Mouse (Mus musculus) monocyte, adult 2 months (primary cell): Measurements from ENCODE around the gene Slc9a8.

Source experiments
- DNase-seq, 2 experiments: peaks; one replicate each; pipeline ENCODE4 v3.0.0; 2022; ENCODE audit warnings: low spot score in 2 of 2, low read depth in 1 of 2

Slc9a8 gene

DNA sequence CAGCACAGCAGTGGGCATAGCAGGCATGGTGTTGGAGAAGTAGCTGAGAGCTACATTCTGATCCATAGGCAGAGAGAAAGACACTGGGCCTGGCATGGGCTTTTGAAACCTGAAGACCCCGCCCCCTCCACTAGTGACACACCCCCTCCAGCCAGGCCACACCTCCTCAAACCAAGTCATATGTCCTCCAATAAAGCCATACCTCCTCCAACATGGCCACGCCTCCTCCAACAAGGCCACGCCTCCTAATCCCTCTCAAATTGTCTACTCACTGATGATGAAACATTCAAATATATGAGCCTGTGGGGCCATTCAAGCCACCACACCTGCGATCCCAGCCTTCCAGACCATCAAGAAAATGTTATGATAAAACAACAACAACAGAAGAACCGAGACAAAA is 7.1 kb upstream of the Slc9a8 start:
- DNase-seq = no peak

- DNase-seq = no peak
Observed at GRCm38 (mm10) chr2:167415970-167416563, 5.4 kb upstream of the Slc9a8 start.

DNA sequence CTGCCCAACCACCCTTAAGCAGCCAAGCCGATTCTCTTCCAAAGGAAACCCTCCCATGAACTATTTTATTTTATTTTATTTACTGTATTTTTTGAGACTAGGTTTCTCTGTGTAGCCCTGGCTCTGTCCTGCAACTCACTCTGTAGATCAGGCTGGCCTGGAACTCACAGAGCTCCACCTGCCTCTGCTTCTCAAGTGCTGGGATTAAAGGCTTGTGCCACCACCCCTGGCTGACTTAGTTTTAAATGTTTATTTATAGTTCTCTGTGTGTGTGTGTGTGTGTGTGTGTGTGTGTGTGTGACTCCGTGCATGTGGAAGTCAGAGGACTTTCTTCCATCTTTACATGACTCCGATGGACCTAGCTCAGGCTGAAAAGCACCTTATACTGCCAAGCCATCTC is 4.5 kb upstream of the Slc9a8 start:
- no peak for DNase-seq

GRCm38 (mm10) chr2:167417694-167418093 is 3.8 kb upstream of the Slc9a8 start:
- peak in 1 of 2 experiments; percentile 31 for DNase-seq

DNA sequence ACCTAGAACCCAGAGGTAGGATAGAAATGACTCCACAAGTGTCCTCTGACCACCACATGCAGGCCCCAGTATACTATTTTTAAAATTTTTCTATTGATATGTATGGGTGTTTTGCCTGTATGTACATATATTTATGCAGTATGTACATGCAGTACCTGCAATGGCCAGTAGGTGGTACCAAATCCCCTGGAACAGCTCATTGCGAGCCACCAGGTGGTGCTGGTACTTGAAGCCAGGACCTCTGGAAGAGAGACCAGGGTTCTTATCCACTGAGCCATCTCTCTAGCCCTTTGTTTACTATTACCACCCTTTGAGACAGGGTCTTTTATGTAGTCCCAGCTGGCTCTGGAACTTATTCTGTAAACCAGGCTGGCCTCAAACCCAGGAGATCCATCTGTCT is 2.3 kb upstream of the Slc9a8 start:
- DNase-seq = peak; percentile 79 to 86

GRCm38 (mm10) chr2:167420811-167421241 is 686 bp upstream of the Slc9a8 start:
- no peak for DNase-seq

- DNase-seq = no peak
Observed at GRCm38 (mm10) chr2:167422150-167422470, 598 bp downstream of the Slc9a8 start.

GRCm38 (mm10) chr2:167423031-167423611 is 1.6 kb downstream of the Slc9a8 start:
- DNase-seq = no peak

GRCm38 (mm10) chr2:167424040-167424439 is 2.5 kb downstream of the Slc9a8 start:
- no peak for DNase-seq

- DNase-seq = no peak
Observed at GRCm38 (mm10) chr2:167424516-167424915, 3.0 kb downstream of the Slc9a8 start.

DNA sequence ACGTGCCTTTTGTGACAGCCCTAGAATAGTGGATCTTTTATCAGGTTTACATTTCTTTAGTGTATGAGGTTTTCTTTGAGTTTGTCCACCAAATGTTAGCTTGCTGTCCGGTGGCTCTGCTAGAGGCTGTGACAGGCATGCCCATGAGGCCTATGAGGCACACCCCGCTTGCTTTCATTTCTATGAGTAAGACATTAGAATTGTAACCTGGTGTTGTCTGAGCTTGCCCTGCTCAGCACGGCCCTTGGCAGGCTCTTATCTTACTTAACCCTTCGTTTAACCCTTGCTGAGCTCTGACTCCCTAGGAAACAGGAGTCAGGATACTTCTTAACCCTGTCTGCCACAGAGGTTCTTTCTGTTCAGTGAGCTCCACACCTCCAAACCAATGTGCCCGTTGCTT is 3.9 kb downstream of the Slc9a8 start:
- DNase-seq = no peak

- no peak for DNase-seq
Observed at GRCm38 (mm10) chr2:167429596-167429995, 8.1 kb downstream of the Slc9a8 start.

DNA sequence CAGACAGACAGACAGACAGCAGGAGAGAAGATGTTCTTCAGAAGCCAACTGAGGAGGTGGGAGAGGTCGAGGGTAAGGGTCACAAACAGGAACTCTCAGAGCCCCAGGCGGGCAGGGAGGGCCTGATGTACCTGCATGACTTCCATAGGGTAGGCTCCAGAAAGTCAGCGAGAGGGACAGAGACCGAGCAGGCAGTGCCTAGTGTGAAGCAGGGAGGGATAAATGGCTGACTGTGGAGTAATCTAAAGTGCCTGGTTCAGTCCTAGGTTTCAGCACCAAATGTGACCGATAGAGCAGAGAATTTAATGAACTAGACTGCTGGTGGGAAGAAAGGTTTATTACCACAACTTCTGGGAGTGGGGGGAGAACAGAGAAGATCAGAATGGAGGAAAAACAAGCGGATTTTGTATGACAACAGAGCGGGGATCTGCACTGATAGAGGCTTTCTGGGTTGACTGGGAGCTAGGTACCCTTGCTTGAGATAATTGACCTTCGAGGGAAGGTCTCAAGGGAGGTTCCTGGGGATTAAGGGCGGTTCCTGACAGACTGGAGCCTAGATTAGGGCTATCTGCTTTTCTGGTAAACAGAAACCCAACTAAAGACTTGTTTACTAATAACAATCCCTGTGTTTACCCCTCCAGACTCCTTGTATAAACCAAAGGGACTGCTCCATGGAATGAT is 9.4 kb downstream of the Slc9a8 start:
- DNase-seq = no peak

- no peak for DNase-seq
Observed at GRCm38 (mm10) chr2:167431418-167431776, 9.9 kb downstream of the Slc9a8 start.

DNA sequence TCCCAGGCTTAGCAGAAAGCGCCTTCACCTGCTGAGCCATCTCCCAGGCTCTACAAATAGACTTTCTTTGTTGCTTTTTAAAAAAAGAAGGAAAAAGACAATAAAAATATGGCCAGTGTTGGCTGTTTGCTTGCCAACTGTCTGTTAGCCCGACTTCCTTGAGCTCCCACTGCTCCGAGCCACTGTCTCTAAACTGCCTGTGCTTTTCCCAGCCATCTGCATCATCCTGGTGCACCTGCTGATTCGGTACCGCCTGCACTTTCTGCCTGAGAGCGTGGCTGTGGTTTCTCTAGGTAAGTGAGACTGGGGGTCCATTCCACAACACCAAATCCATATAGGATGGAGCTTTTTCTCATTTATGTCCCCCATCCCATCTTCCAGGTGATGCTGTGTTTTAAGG is 13.1 kb downstream of the Slc9a8 start:
- DNase-seq = no peak

- DNase-seq = no peak
Observed at GRCm38 (mm10) chr2:167435631-167436030, 14.1 kb downstream of the Slc9a8 start.

GRCm38 (mm10) chr2:167436371-167436770 is 14.9 kb downstream of the Slc9a8 start:
- DNase-seq = no peak

DNA sequence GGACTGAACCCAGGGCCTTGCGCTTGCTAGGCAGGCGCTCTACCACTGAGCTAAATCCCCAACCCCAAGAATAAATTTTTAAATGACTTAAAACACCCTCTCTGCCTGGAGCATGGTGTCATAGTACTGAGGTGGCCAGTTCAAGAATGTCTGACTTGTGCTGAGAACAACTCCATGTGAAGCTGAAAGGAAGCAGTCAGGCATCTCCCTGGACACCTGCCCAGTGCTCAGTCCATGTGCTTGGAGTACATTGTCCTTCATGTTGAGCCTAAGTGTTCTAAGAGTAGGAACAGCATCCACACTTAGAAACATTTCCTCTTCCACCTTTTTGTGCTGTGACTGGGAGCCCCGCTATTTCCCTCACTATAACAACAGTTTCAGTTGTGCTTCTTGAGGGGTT is 17.9 kb downstream of the Slc9a8 start:
- DNase-seq = no peak

DNA sequence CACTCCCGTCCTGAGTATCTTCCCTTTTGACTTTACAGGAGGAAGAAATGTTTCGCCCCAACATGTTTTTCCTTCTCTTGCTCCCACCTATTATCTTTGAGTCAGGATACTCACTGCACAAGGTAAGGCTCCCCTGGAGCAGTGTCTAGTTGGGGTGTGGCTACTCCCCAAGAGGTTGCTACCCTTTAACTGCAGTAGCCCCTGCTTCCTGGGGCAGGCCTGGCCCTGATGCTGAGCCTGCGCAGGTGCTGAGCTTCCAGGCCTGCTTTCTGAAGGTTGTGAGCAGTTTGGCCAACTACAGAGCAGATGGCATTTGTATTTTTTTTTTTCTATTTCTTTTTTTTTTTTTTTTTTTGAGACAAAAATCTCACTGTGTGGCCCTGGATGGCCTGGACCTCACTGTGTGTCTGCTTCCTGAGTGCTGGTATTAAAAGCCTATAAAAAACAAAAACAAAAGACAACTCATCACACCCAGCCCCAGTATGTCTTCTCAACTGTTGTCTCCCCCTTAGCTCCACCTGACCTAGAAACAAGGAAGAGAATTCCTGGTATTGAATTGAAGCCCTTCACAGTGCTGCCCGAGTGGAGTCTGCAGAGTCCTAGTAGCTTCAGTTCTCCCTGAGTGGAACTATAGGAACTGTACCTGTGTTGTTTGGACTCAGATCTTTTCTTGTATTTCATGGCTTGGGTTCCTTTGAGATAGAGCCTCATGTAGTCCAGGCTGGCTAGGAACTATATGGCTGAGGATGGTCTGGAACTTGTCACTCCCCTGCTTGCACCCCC is 22.1 kb downstream of the Slc9a8 start:
- no peak for DNase-seq

DNA sequence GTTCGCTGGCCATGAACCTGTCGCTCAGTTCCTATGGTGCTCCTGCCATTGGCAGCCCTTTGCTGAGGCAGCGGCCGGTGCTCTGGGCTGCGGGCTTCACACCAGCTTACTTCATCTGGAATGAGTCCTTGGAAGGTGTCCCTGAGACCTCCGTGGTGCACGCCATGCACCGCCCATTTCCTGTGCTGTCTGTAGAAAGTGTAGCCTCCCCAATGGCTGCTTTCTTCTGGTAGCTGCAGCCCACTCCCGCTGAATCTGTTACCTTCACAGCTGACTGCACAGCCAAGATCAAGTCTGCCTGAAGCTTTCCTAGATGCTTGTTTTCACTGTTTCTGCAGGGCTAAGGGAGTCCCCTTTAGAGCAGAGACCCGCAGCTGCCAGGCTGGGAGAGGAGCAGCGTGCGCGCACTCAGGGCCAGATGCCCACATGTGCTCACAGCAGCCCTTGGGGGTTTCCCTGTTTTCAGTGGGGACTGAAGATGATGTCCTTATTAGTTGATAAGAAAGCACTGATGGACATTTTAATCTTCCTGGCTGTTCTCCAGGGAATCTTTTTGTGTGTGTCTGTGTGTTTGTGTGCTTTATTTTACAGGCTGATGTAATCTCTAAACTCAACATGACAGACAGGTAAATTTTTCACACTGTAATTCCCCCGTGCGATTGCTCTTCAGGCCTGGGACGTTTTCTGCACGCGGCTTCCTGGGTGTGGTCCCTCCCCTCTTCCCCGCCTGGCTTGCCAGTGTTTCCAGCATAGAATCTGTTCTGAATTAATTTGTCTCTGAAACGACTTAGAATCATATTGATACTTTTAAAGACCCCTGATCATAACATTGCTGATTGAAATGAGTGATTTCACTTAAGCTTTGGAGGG is 24.6 kb downstream of the Slc9a8 start:
- DNase-seq = no peak

DNA sequence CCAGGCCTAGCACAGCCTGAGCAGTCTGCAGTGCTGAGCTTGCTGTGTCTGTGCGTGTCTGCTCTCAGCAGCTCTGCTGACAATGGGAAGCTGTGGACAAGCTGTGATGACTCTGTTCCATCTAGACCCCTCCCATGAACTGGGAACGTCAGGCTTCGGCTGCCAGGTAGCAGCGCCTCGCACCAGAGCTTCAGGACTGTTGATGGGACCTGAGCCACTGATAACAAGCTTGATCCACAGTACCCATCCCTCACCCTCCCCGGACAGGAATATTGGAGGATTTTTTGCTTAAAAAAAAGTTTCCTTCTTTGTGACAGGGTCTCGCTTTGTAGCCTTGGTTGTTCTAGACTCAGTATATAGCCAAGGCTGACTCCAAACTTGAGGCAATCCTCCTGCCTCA is 25.7 kb downstream of the Slc9a8 start:
- DNase-seq = no peak
